Mouse (Mus musculus) midbrain, embryonic 14.5 days (tissue): ENCODE data around the gene Rorc. TPM values are rescaled to one million over a fixed set of nuclear protein-coding genes. Genes with fewer than 3 reads are reported as not detected.

Source experiments
- ATAC-seq: fragments of 200-750 bp; cut with Nextera tagmentation; 2 replicates; pipeline ENCODE4 v1.8.0; 2017; ENCODE audit warnings: moderate number of reproducible peaks, moderate library complexity; ENCODE audit not compliant: low FRiP score, low TSS enrichment
- DNase-seq: peaks from one replicate; pipeline ENCODE4 v3.0.0-alpha.2; 2015
- H3K27ac ChIP-seq: fragments of 300-500 bp; sonication (generic); replicated peaks from 2 replicates; pipeline ENCODE4 v1.5.1; 2014; ENCODE audit warnings: mild to moderate bottlenecking, low read depth, low read length, moderate library complexity
- H3K27me3 ChIP-seq: fragments of 300-500 bp; sonication (generic); 2 replicates; pipeline ENCODE4 v1.6.1; 2014; ENCODE audit warnings: low read length, control low read depth, mixed read lengths; ENCODE audit not compliant: control insufficient read depth, insufficient read depth
- H3K36me3 ChIP-seq: fragments of 300-500 bp; sonication (generic); 2 replicates; pipeline ENCODE4 v1.6.1; 2014; ENCODE audit warnings: low read length, control low read depth; ENCODE audit not compliant: control insufficient read depth, insufficient read depth
- H3K4me1 ChIP-seq: fragments of 300-500 bp; sonication (generic); 2 replicates; pipeline ENCODE4 v1.6.1; 2014; ENCODE audit warnings: mild to moderate bottlenecking, antibody characterized with exemption, low read length, control low read depth; ENCODE audit not compliant: control insufficient read depth, insufficient read depth
- H3K4me2 ChIP-seq: fragments of 300-500 bp; sonication (generic); 2 replicates; pipeline ENCODE4 v1.6.1; 2014; ENCODE audit warnings: mild to moderate bottlenecking, low read length, moderate library complexity
- H3K4me3 ChIP-seq: fragments of 300-500 bp; sonication (generic); replicated peaks from 2 replicates; pipeline ENCODE4 v1.5.1; 2014; ENCODE audit warnings: low read depth, low read length
- H3K9ac ChIP-seq: fragments of 300-500 bp; sonication (generic); replicated peaks from 2 replicates; pipeline ENCODE4 v1.6.1; 2014; ENCODE audit warnings: mild to moderate bottlenecking, low read length, moderate library complexity
- H3K9me3 ChIP-seq: fragments of 300-500 bp; sonication (generic); 2 replicates; pipeline ENCODE4 v1.6.1; 2016; ENCODE audit warnings: low read length, control low read depth, mixed read lengths; ENCODE audit not compliant: control insufficient read depth
- WGBS: fragments of 180-500 bp; shearing (Covaris S2); extraction: QIAGEN DNeasy Blood & Tissue Kit; methylation state at CpG from one replicate; pipeline ENCODE4 v1.1.7; 2014; 5-methylcytosine and 5-hydroxymethylcytosine counted together
- polyA plus RNA-seq: library from polyadenylated mRNA; unstranded; fragments of >200 nt; fragmentation: Nextera tagmentation; extraction: Ambion mirVana; gene quantifications from 2 replicates; pipeline ENCODE4 v1.2.1, GENCODE M21; 2014

Gene Rorc
- 0.30 and 0.43 TPM in 2 replicates for polyA plus RNA-seq

- Histone ChIP-seq H3K9ac (no peak within 1 kb of the TSS; the same call in 1 of the 2 replicates), H3K4me3 (no peak within 1 kb of the TSS), H3K9me3 (no peaks in the 10 kb centered on the region), H3K4me1 (peaks cover 9% of the 10 kb centered on the region), H3K4me2 (peak within 1 kb of the TSS; percentile 38), H3K36me3 (no peaks in the 10 kb centered on the region), H3K27ac (no peak within 1 kb of the TSS), H3K27me3 (peaks cover 3% of the 10 kb centered on the region; the same call in 1 of the 2 replicates)
- DNase-seq (no peak), ATAC-seq (no peak; the same call in 1 of the 2 replicates)
- WGBS, result 19% methylated on average over 5 of the region's 5 CpGs
Observed at GRCm38 (mm10) chr3:94372641-94373040, at the start of gene Rorc. Rorc (plus strand) TSS chr3:94372794.

- ATAC-seq, result no peak
- 67% methylated on average over 3 of the region's 3 CpGs for WGBS
- Histone ChIP-seq H3K27me3 (no peaks in the 10 kb centered on the region), H3K4me2 (no peak overlapping the region), H3K36me3 (peaks cover 48% of the 10 kb centered on the region), H3K4me3 (no peak overlapping the region), H3K4me1 (no peaks in the 10 kb centered on the region), H3K9me3 (no peaks in the 10 kb centered on the region), H3K9ac (no peak overlapping the region), H3K27ac (no peak overlapping the region)
- DNase-seq, result peak; percentile 6
Observed at GRCm38 (mm10) chr3:94328681-94329080, 43.9 kb upstream of the Rorc start.

- WGBS, result 93% methylated on average over 4 of the region's 4 CpGs
- Histone ChIP-seq H3K36me3 (peaks cover 27% of the 10 kb centered on the region), H3K27me3 (no peaks in the 10 kb centered on the region), H3K4me3 (no peak overlapping the region), H3K4me1 (no peaks in the 10 kb centered on the region), H3K9me3 (no peaks in the 10 kb centered on the region), H3K4me2 (no peak overlapping the region), H3K9ac (no peak overlapping the region), H3K27ac (no peak overlapping the region)
- DNase-seq, result no peak
- ATAC-seq, result no peak
Observed at GRCm38 (mm10) chr3:94334442-94334841, 38.2 kb upstream of the Rorc start.

GRCm38 (mm10) chr3:94338522-94338921 is 34.1 kb upstream of the Rorc start:
- WGBS, result 88% methylated on average over 3 of the region's 3 CpGs
- Histone ChIP-seq H3K4me2 (no peak overlapping the region), H3K4me3 (no peak overlapping the region), H3K36me3 (no peaks in the 10 kb centered on the region), H3K9me3 (no peaks in the 10 kb centered on the region), H3K4me1 (no peaks in the 10 kb centered on the region), H3K9ac (no peak overlapping the region), H3K27ac (no peak overlapping the region), H3K27me3 (no peaks in the 10 kb centered on the region)
- ATAC-seq, result no peak
- DNase-seq, result no peak

- H3K9ac ChIP-seq, result no peak within 1 kb of the TSS
- no peak within 1 kb of the TSS for H3K27ac ChIP-seq
- 50% methylated on average over 3 of the region's 3 CpGs for WGBS
- no peaks in the 10 kb centered on the region for H3K36me3 ChIP-seq
- no peak within 1 kb of the TSS for H3K4me3 ChIP-seq
- no peaks in the 10 kb centered on the region for H3K9me3 ChIP-seq
- no peak within 1 kb of the TSS for H3K4me2 ChIP-seq
- DNase-seq (peak; percentile 57), ATAC-seq (no peak)
- H3K27me3 ChIP-seq, result no peaks in the 10 kb centered on the region
- H3K4me1 ChIP-seq, result no peaks in the 10 kb centered on the region
Observed at GRCm38 (mm10) chr3:94341959-94342422, 30.6 kb upstream of the Rorc start, which contains the start of gene Them5. Them5 (plus strand) TSS chr3:94342099.

GRCm38 (mm10) chr3:94342552-94342951 is 30.0 kb upstream of the Rorc start:
- H3K4me2 ChIP-seq, result no peak overlapping the region
- ATAC-seq (no peak), DNase-seq (peak; percentile 41)
- no peak overlapping the region for H3K9ac ChIP-seq
- no peaks in the 10 kb centered on the region for H3K9me3 ChIP-seq
- no peaks in the 10 kb centered on the region for H3K4me1 ChIP-seq
- H3K36me3 ChIP-seq, result no peaks in the 10 kb centered on the region
- no peak overlapping the region for H3K4me3 ChIP-seq
- WGBS, result 43% methylated on average over 1 of the region's 1 CpGs
- no peaks in the 10 kb centered on the region for H3K27me3 ChIP-seq
- H3K27ac ChIP-seq, result no peak overlapping the region

- H3K4me3 ChIP-seq, result no peak overlapping the region
- no peaks in the 10 kb centered on the region for H3K4me1 ChIP-seq
- no peak for DNase-seq
- no peaks in the 10 kb centered on the region for H3K36me3 ChIP-seq
- H3K4me2 ChIP-seq, result no peak overlapping the region
- ATAC-seq, result no peak
- 80% methylated on average over 2 of the region's 2 CpGs for WGBS
- no peaks in the 10 kb centered on the region for H3K27me3 ChIP-seq
- H3K27ac ChIP-seq, result no peak overlapping the region
- no peaks in the 10 kb centered on the region for H3K9me3 ChIP-seq
- no peak overlapping the region for H3K9ac ChIP-seq
Observed at GRCm38 (mm10) chr3:94344182-94344581, 28.4 kb upstream of the Rorc start.

GRCm38 (mm10) chr3:94344897-94345296 is 27.7 kb upstream of the Rorc start:
- H3K27ac ChIP-seq, result no peak overlapping the region
- H3K36me3 ChIP-seq, result no peaks in the 10 kb centered on the region
- 53% methylated on average over 3 of the region's 3 CpGs for WGBS
- no peak overlapping the region for H3K4me3 ChIP-seq
- no peak overlapping the region for H3K9ac ChIP-seq
- no peaks in the 10 kb centered on the region for H3K9me3 ChIP-seq
- no peak overlapping the region for H3K4me2 ChIP-seq
- H3K4me1 ChIP-seq, result no peaks in the 10 kb centered on the region
- DNase-seq, result no peak
- ATAC-seq, result no peak
- H3K27me3 ChIP-seq, result no peaks in the 10 kb centered on the region

- 80% methylated on average over 2 of the region's 2 CpGs for WGBS
- Histone ChIP-seq H3K4me1 (no peaks in the 10 kb centered on the region), H3K36me3 (no peaks in the 10 kb centered on the region), H3K4me2 (no peak overlapping the region), H3K27ac (no peak overlapping the region), H3K27me3 (no peaks in the 10 kb centered on the region), H3K9ac (no peak overlapping the region), H3K4me3 (no peak overlapping the region), H3K9me3 (no peaks in the 10 kb centered on the region)
- no peak for ATAC-seq
- no peak for DNase-seq
Observed at GRCm38 (mm10) chr3:94348146-94348545, 24.4 kb upstream of the Rorc start.
